Mouse (Mus musculus) spleen, adult 2 months (tissue): Measurements from ENCODE around the gene Bet1l.

ENCODE experiments used
- CTCF ChIP-seq: fragments of 200-500 bp; IDR thresholded peaks from 2 replicates; pipeline ENCODE4 v1.5.1; 2011; ENCODE audit warnings: mild to moderate bottlenecking, inconsistent platforms; ENCODE audit not compliant: insufficient read depth, insufficient read length, insufficient replicate concordance; ENCODE audit errors: extremely low read depth
- POLR2A ChIP-seq: fragments of 200-500 bp; IDR thresholded peaks from 2 replicates; pipeline ENCODE4 v1.6.1; 2011; ENCODE audit warnings: low read depth, low read length, inconsistent platforms

DNA sequence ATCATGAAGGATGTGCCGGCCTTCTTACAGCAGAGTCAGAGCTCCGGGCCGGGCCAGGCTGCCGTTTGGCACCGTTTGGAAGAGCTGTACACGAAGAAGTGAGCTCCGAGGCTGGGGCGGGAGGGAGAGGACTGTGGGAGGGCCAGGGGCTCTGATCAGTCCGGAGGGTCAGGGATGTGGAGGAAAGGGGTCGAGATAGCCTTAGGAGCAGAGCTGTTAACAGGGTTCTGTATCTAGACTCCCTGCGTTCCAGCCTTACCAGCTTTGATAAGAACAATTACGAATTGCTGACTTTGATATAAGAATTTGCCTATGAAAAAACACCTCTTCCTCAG is 25.1 kb upstream of the Bet1l start:
- TF ChIP-seq CTCF (no peak), POLR2A (no peak)
